In the genomic region with DNA sequence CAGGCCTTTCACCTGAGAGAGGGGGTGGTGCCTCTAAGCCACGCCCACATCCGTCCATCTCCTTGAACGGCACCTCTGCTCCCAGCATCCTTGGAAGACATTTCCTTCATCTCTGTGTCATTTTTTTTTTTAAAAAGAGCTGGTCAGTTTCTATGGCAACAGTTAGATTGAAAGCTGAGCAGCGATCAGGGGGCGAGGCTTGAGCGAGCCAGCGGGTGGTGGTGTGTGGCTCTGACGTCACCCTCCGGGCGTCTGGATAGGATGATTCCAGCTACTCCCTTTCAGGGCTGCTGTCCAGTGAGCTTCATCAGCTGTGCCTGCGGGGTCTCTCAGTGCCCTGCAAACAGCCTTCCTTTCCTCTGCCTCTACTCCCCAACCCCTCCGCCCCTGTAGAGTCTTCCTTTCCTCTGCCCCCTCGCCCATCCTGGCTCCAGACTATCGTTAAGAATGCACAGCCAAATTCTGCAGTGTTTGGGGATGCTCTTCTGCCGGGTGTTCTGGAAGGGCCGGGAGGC, we compare ENCODE assay signal across 8 mouse cellular contexts.
A peak's percentile ranks its signal among the peaks of the same experiment; 100 is the strongest.
DNase-seq lines count a peak whose midpoint lies in the region; ATAC-seq and TF ChIP-seq lines count a peak whose summit lies in the region.

No protein-coding gene starts in this region.

- peak; percentile 62 for DNase-seq in ES-CJ7 (ENCODE audit: low read depth, low spot score)
- peak; percentile 71 for DNase-seq in adrenal gland, postnatal 10 days
- DNase-seq in left cerebral cortex, adult 2 months (ENCODE audit: extremely low spot score in 1 of 2, low spot score in 2 of 2) = peak; percentile 82 to 90
- DNase-seq in testis, postnatal 10 days (ENCODE audit: low spot score) = peak; percentile 76
- no peak for DNase-seq in B cell, adult 2 months

- peak overlapping the region; percentile 36 for H3K4me3 ChIP-seq in embryonic facial prominence, embryonic 13.5 days
- H3K4me3 ChIP-seq in hindbrain, embryonic 12.5 days = peak overlapping the region; percentile 35
- peak overlapping the region; percentile 55 for H3K4me3 ChIP-seq in left cerebral cortex, adult 2 months
- H3K4me3 ChIP-seq in midbrain, embryonic 13.5 days (replicated peaks) = peak overlapping the region; percentile 47

- 14% methylated on average over 16 of the region's 16 CpGs for WGBS in embryonic facial prominence, embryonic 13.5 days
- WGBS in hindbrain, embryonic 12.5 days = 22% methylated on average over 16 of the region's 16 CpGs
- WGBS in midbrain, embryonic 13.5 days = 13% methylated on average over 16 of the region's 16 CpGs

- no peaks in the 10 kb centered on the region for H3K27me3 ChIP-seq in embryonic facial prominence, embryonic 13.5 days
- no peaks in the 10 kb centered on the region for H3K27me3 ChIP-seq in hindbrain, embryonic 12.5 days
- H3K27me3 ChIP-seq in midbrain, embryonic 13.5 days = no peaks in the 10 kb centered on the region

- ATAC-seq in embryonic facial prominence, embryonic 13.5 days (ENCODE audit: insufficient number of reproducible peaks, insufficient read depth, low FRiP score, low TSS enrichment, low read depth) = peak; percentile 82
- ATAC-seq in hindbrain, embryonic 12.5 days (ENCODE audit: low FRiP score) = peak; percentile 93
- ATAC-seq in midbrain, embryonic 13.5 days = peak; percentile 96

- H3K4me1 ChIP-seq in embryonic facial prominence, embryonic 13.5 days = peaks cover 14% of the 10 kb centered on the region
- H3K4me1 ChIP-seq in hindbrain, embryonic 12.5 days = peaks cover 29% of the 10 kb centered on the region
- peaks cover 44% of the 10 kb centered on the region for H3K4me1 ChIP-seq in midbrain, embryonic 13.5 days (replicated peaks)

- H3K9me3 ChIP-seq in embryonic facial prominence, embryonic 13.5 days = no peaks in the 10 kb centered on the region
- no peaks in the 10 kb centered on the region for H3K9me3 ChIP-seq in hindbrain, embryonic 12.5 days (replicated peaks)
- no peaks in the 10 kb centered on the region for H3K9me3 ChIP-seq in midbrain, embryonic 13.5 days

- TF ChIP-seq CTCF in left cerebral cortex, adult 2 months (IDR thresholded peaks at IDR 0.05) = no peak

- H3K36me3 ChIP-seq in embryonic facial prominence, embryonic 13.5 days = no peaks in the 10 kb centered on the region
- no peaks in the 10 kb centered on the region for H3K36me3 ChIP-seq in hindbrain, embryonic 12.5 days
- no peaks in the 10 kb centered on the region for H3K36me3 ChIP-seq in midbrain, embryonic 13.5 days

- H3K4me2 ChIP-seq in embryonic facial prominence, embryonic 13.5 days = peak overlapping the region; percentile 61
- peak overlapping the region; percentile 48 for H3K4me2 ChIP-seq in hindbrain, embryonic 12.5 days (replicated peaks)
- H3K4me2 ChIP-seq in midbrain, embryonic 13.5 days (replicated peaks) = peak overlapping the region; percentile 67

- intact Hi-C loops in left cerebral cortex, adult 2 months (cut with DNase I) = no loop called here

- H3K9ac ChIP-seq in embryonic facial prominence, embryonic 13.5 days = peak overlapping the region; percentile 58; the same call in 1 of the 2 replicates
- H3K9ac ChIP-seq in hindbrain, embryonic 12.5 days = peak overlapping the region; percentile 60
- H3K9ac ChIP-seq in midbrain, embryonic 13.5 days (replicated peaks) = peak overlapping the region; percentile 67

- peak overlapping the region; percentile 51; the same call in 1 of the 2 replicates for H3K27ac ChIP-seq in embryonic facial prominence, embryonic 13.5 days
- H3K27ac ChIP-seq in hindbrain, embryonic 12.5 days = peak overlapping the region; percentile 90
- H3K27ac ChIP-seq in left cerebral cortex, adult 2 months = peak overlapping the region; percentile 82
- H3K27ac ChIP-seq in midbrain, embryonic 13.5 days = peak overlapping the region; percentile 91

Comparison
In these comparisons a context has a peak if more than half of its experiments do, and no peak if none do; other contexts are left out.
1. DNase-seq: peak in ES-CJ7 (single experiment), adrenal gland, postnatal 10 days (single experiment), left cerebral cortex, adult 2 months (2 of 2) and testis, postnatal 10 days (single experiment); none in B cell, adult 2 months (0 of 2).
2. Peak in every context shown above with its lines, with median percentiles within 50 percentile points of each other: ATAC-seq, H3K27ac ChIP-seq, H3K4me2 ChIP-seq, H3K4me3 ChIP-seq and H3K9ac ChIP-seq.